Mouse (Mus musculus) liver, embryonic 13.5 days (tissue): ENCODE results near the gene Elof1. TPM values are rescaled to one million over a fixed set of nuclear protein-coding genes. Genes with fewer than 3 reads are reported as not detected.
"Not testable (repeated sequence)": the region's sequence is repeated elsewhere in the genome, so short reads cannot be mapped to it uniquely, and the experiment has no call there.

ENCODE experiments used
- ATAC-seq: fragments of 200-750 bp; cut with Nextera tagmentation; 2 replicates; pipeline ENCODE4 v1.8.0; 2017; ENCODE audit warnings: low read depth, mild to moderate bottlenecking, moderate number of reproducible peaks, moderate library complexity
- DNase-seq: peaks from one replicate; pipeline ENCODE4 v3.0.0; 2022
- H3K27ac ChIP-seq: fragments of 300-500 bp; sonication (generic); 2 replicates; pipeline ENCODE4 v1.5.1; 2015; ENCODE audit warnings: moderate library complexity, mild to moderate bottlenecking, inconsistent platforms
- H3K27me3 ChIP-seq: fragments of 300-500 bp; sonication (generic); 2 replicates; pipeline ENCODE4 v1.6.1; 2015; ENCODE audit warnings: mild to moderate bottlenecking, inconsistent platforms
- H3K36me3 ChIP-seq: fragments of 300-500 bp; sonication (generic); 2 replicates; pipeline ENCODE4 v1.6.1; 2015; ENCODE audit warnings: mild to moderate bottlenecking, inconsistent platforms
- H3K4me1 ChIP-seq: fragments of 300-500 bp; sonication (generic); replicated peaks from 2 replicates; pipeline ENCODE4 v1.6.1; 2015; ENCODE audit warnings: inconsistent platforms
- H3K4me2 ChIP-seq: fragments of 300-500 bp; sonication (generic); 2 replicates; pipeline ENCODE4 v1.6.1; 2015; ENCODE audit warnings: inconsistent platforms, mild to moderate bottlenecking, moderate library complexity
- H3K4me3 ChIP-seq: fragments of 300-500 bp; sonication (generic); replicated peaks from 2 replicates; pipeline ENCODE4 v1.5.1; 2015; ENCODE audit warnings: mild to moderate bottlenecking, inconsistent platforms
- H3K9ac ChIP-seq: fragments of 300-500 bp; sonication (generic); 2 replicates; pipeline ENCODE4 v1.6.1; 2015; ENCODE audit warnings: mild to moderate bottlenecking, inconsistent platforms
- H3K9me3 ChIP-seq: fragments of 300-500 bp; sonication (generic); replicated peaks from 2 replicates; pipeline ENCODE4 v1.6.1; 2016; ENCODE audit warnings: inconsistent platforms
- WGBS: fragments of 180-500 bp; shearing (Covaris S2); methylation state at CpG from one replicate; pipeline ENCODE4 v1.1.7; 2015; ENCODE audit not compliant: insufficient replicate concordance; 5-methylcytosine and 5-hydroxymethylcytosine counted together
- polyA plus RNA-seq: library from polyadenylated mRNA; unstranded; fragments of >200 nt; fragmentation: Nextera tagmentation; extraction: Ambion mirVana; gene quantifications from 2 replicates; pipeline ENCODE4 v1.2.1, GENCODE M21; 2015

Elof1 gene
- polyA plus RNA-seq, 1 experiment from 2014 or later, result 109 TPM

DNA sequence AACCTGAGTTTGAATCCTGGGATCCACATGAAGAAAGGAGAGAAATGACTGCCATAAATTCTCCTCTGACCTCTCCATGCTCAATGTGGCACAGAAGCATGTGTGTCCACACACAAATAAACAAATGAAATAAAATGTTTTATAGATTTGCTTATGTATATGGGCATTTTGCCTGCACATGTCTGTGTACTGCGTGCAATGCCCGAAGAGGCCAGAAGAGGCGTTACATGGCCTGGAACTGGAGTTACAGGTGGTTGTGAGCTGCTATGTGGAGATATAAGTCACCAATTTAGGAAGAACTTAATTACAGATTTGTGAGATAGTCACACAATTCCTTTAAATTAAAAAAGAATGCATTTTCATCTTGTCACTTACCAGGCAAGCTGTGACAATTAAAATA, 36.8 kb upstream of the Elof1 start:
- ATAC-seq, result no peak
- no peak overlapping the region for H3K4me2 ChIP-seq
- H3K9ac ChIP-seq, result no peak overlapping the region
- DNase-seq, result no peak
- H3K27me3 ChIP-seq, result no peaks in the 10 kb centered on the region
- 76% methylated on average over 3 of the region's 3 CpGs for WGBS
- H3K4me1 ChIP-seq, result peaks cover 35% of the 10 kb centered on the region
- peaks cover 12% of the 10 kb centered on the region; the same call in 1 of the 2 replicates for H3K36me3 ChIP-seq
- H3K9me3 ChIP-seq, result no peaks in the 10 kb centered on the region
- H3K4me3 ChIP-seq, result no peak overlapping the region
- H3K27ac ChIP-seq, result no peak overlapping the region

DNA sequence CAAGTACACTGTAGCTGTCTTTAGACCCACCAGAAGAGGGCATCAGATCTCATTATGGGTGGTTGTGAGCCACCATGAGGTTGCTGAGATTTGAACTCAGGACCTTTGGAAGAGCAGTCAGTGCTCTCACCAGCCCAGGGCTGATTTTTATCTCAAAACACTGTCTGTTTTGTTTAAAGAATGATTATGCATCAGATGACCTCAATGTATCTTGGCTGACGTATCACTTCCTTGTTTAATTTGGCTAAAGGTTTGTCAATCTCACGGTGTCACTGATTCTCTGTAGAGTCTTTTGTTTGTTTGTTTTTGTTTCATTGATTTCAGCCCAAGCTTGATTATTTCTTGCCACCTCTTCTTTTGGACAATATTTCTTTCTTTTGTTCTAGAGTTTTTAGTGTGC, 34.0 kb upstream of the Elof1 start:
- WGBS, result 74% methylated on average over 2 of the region's 2 CpGs
- H3K36me3 ChIP-seq, result no peaks in the 10 kb centered on the region
- H3K4me2 ChIP-seq, result no peak overlapping the region
- H3K27me3 ChIP-seq, result no peaks in the 10 kb centered on the region
- DNase-seq (no peak), ATAC-seq (no peak)
- no peaks in the 10 kb centered on the region for H3K9me3 ChIP-seq
- H3K27ac ChIP-seq, result no peak overlapping the region
- H3K4me1 ChIP-seq, result peaks cover 18% of the 10 kb centered on the region
- H3K9ac ChIP-seq, result no peak overlapping the region
- H3K4me3 ChIP-seq, result no peak overlapping the region

DNA sequence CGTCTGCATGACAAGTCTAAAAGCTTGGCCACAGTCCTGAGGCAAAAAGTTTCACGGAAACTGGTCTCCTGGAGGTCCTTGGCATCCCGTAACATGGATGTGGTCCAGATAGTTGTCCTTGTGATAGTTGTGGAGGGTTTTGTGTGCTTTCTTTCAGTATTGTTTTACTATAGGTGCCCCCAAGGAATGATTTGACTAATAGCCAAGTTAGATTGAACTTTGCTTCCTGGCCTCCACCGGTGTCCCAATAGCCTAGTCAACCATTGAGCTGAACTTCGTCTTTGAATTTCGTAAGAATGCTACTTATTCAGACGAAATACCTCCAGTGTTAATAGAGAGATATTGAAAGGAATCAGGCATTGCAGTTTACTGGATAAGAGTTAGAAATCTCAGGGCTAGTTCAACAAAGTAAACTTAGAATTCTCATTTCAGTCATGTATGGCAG, 33.3 kb upstream of the Elof1 start:
- H3K4me3 ChIP-seq, ATAC-seq, H3K27me3 ChIP-seq, H3K27ac ChIP-seq, H3K9me3 ChIP-seq, H3K36me3 ChIP-seq, H3K4me2 ChIP-seq, H3K9ac ChIP-seq, DNase-seq: not testable (repeated sequence)
- peaks cover 13% of the 10 kb centered on the region for H3K4me1 ChIP-seq
- 61% methylated on average over 7 of the region's 7 CpGs for WGBS

DNA sequence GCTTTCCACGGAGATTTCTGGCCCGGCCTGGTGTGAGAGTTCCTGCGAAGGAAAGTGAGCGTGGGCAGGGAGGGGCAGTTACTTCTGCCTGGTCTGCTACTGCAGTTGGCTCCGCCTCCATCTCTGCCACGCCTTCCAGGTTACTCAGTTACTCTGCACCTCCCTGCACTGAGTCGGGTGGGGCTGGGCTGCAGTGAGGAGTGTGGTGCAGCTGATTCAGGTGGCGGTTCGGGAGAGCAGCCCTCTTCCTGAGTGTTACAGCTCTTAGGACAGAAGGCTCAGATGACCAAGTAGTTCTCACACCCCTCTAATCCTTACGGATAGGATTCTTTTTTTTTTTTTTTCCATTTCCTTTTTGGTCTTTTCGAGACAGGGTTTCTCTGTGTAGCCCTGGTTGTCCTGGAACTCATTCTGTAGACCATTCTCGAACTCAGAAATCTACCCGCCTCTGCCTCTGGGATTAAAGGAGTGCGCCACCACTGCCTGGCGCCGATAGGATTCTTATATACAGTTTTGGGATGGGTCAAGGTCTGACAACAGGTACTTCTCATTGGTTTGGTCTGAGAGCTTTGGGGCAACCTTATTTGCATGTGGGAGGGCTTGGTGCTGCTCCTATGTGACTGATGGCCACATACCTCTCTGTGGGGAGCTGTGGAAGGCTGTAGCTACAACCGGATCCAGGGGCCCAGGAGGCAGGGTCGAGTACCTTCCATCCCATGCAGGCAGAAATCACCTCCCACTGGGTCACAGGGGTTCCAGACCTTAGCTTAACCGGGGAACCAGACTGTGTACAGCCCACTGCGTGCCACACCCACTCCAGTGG, 32.7 kb upstream of the Elof1 start:
- peak; percentile 91 for ATAC-seq
- 45% methylated on average over 20 of the region's 20 CpGs for WGBS
- peak; percentile 68 for DNase-seq
- Histone ChIP-seq H3K4me3 (no peak overlapping the region), H3K9ac (no peak overlapping the region), H3K27me3 (no peaks in the 10 kb centered on the region), H3K4me1 (peaks cover 13% of the 10 kb centered on the region), H3K27ac (no peak overlapping the region), H3K9me3 (no peaks in the 10 kb centered on the region), H3K36me3 (no peaks in the 10 kb centered on the region), H3K4me2 (0 out of 2 replicates have a peak overlapping the region, but pooled peaks have one; percentile 7)

DNA sequence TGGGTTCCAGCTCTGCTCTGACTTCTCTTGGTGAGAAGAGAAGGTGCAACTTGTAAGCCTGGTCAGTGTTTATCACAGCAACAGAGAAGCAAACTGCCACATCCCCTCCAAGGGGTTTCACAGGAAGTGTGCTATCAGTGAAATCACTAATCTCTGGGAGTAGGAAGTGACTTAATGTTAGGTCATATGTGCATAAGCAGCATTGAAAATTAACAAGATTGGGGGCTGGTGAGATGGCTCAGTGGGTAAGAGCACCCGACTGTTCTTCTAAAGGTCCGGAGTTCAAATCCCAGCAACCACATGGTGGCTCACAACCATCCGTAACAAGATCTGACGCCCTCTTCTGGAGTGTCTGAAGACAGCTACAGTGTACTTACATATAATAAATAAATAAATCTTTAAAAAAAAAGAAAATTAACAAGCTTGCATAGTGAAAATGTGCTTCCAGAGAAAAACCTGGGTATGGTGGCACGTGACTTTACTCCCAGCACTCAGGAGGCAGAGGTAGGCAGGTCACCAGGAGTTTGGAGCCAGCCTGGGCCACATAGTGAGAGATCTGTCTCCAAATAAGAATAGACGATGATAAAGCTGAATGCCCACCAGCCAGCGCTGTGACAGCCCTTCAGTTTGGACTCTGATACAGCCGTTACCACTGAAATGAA, 27.5 kb upstream of the Elof1 start:
- WGBS, result 60% methylated on average over 8 of the region's 8 CpGs
- ATAC-seq (no peak), DNase-seq (no peak)
- H3K27me3 ChIP-seq, result no peaks in the 10 kb centered on the region
- no peak overlapping the region for H3K27ac ChIP-seq
- no peaks in the 10 kb centered on the region for H3K36me3 ChIP-seq
- no peak overlapping the region for H3K9ac ChIP-seq
- H3K9me3 ChIP-seq, result no peaks in the 10 kb centered on the region
- peaks cover 7% of the 10 kb centered on the region for H3K4me1 ChIP-seq
- H3K4me3 ChIP-seq, result no peak overlapping the region
- no peak overlapping the region for H3K4me2 ChIP-seq

GRCm38 (mm10) chr9:22143108-22144037, 26.4 kb upstream of the Elof1 start:
- H3K36me3 ChIP-seq, result no peaks in the 10 kb centered on the region
- H3K9me3 ChIP-seq, result no peaks in the 10 kb centered on the region
- no peak overlapping the region for H3K27ac ChIP-seq
- ATAC-seq, result peak; percentile 66
- H3K4me3 ChIP-seq, result no peak overlapping the region
- no peak overlapping the region for H3K9ac ChIP-seq
- peak; percentile 77 for DNase-seq
- no peaks in the 10 kb centered on the region for H3K27me3 ChIP-seq
- 39% methylated on average over 17 of the region's 17 CpGs for WGBS
- no peak overlapping the region for H3K4me2 ChIP-seq
- H3K4me1 ChIP-seq, result peaks cover 3% of the 10 kb centered on the region

GRCm38 (mm10) chr9:22139746-22140145, 22.8 kb upstream of the Elof1 start:
- no peak overlapping the region for H3K9ac ChIP-seq
- 80% methylated on average over 5 of the region's 5 CpGs for WGBS
- no peaks in the 10 kb centered on the region for H3K9me3 ChIP-seq
- H3K4me3 ChIP-seq, result no peak overlapping the region
- no peak for DNase-seq
- H3K27ac ChIP-seq, result no peak overlapping the region
- no peaks in the 10 kb centered on the region for H3K36me3 ChIP-seq
- ATAC-seq, result no peak
- H3K4me1 ChIP-seq, result peaks cover 38% of the 10 kb centered on the region
- H3K27me3 ChIP-seq, result no peaks in the 10 kb centered on the region
- H3K4me2 ChIP-seq, result no peak overlapping the region

DNA sequence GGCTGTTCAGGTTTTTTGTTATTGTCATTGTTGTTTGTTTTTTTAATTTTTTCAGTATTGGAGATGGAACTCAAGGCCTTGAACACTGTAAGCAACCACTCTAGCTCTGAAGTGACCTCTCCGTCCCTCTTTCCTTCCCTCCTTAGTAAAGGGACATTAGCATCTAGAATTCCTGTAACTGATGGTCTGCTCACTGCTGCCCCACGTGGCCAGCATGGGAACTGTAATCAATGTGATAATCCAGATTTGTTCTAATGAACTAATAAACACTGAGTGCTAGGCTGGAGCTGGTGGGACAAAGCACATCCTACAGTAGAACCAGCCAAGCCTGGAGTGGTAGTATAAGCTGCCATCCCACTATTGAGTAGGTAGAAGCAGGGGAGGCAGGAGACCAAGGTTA, 21.5 kb upstream of the Elof1 start:
- no peak overlapping the region for H3K27ac ChIP-seq
- 25% methylated on average over 2 of the region's 2 CpGs for WGBS
- no peak for DNase-seq

GRCm38 (mm10) chr9:22136765-22137547, 20.0 kb upstream of the Elof1 start:
- Histone ChIP-seq H3K4me1 (peaks cover 63% of the 10 kb centered on the region), H3K4me2 (peak overlapping the region; percentile 99), H3K9ac (peak overlapping the region; percentile 91), H3K9me3 (no peaks in the 10 kb centered on the region), H3K36me3 (peaks cover 6% of the 10 kb centered on the region; the same call in 1 of the 2 replicates), H3K27me3 (no peaks in the 10 kb centered on the region), H3K4me3 (peak overlapping the region; percentile 75), H3K27ac (peak overlapping the region; percentile 96)
- WGBS, result 25% methylated on average over 23 of the region's 23 CpGs
- ATAC-seq (peak; percentile 30), DNase-seq (peak; percentile 54)

More for the DNA sequence above, 21.5 kb upstream of the Elof1 start:
- no peak overlapping the region for H3K9ac ChIP-seq
- peaks cover 48% of the 10 kb centered on the region for H3K4me1 ChIP-seq
- no peak overlapping the region for H3K4me2 ChIP-seq
- H3K9me3 ChIP-seq, result no peaks in the 10 kb centered on the region
- no peak overlapping the region for H3K4me3 ChIP-seq
- peaks cover 1% of the 10 kb centered on the region; the same call in 1 of the 2 replicates for H3K36me3 ChIP-seq
- H3K27me3 ChIP-seq, result no peaks in the 10 kb centered on the region
- ATAC-seq, result no peak

DNA sequence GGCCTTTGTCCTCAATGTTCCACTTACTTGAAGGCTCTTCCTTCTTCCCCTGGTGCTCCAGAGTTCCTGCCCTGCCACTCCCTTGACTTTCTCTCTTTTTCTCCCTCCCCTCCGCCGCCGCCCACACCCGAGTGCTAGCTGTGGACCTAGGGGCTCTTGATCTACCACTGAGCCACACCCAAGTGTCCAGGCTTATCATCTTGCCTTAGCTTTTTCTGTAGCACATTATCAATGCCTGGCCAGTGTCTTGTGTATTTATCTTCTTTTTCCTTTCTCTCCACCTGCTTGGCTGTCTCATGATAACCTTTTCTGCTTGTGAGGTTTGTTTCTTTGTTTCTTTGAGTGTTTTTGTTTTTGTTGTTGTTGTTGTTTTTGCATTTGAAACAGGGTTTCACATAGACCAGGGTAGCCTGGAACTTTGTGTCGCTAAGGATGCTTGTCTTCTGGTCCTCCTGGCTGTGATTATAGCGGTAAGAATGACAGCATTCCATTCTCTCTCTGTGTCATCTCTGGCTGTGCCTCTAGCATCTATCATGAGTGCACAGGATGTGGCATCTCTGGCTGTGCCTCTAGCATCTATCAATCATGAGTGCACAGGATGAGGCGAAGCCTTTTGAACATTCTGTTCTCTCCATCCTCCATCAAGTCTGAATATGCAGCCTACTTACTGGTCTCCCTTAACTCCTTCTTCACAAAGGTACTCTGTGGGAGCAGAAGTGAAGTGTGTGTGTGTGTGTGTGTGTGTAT, 18.8 kb upstream of the Elof1 start, which contains the start of gene Acp5:
Gene Acp5, minus strand, starts transcription at position 68 of the 747 bp plus-strand sequence.
- 21% methylated on average over 7 of the region's 7 CpGs for WGBS
- Histone ChIP-seq H3K4me3 (peak within 1 kb of the TSS; percentile 75), H3K4me1 (peaks cover 74% of the 10 kb centered on the region)

More for the DNA sequence above, 18.8 kb upstream of the Elof1 start, which contains the start of gene Acp5:
- peak within 1 kb of the TSS; percentile 91 for H3K9ac ChIP-seq
- peak within 1 kb of the TSS; percentile 99 for H3K4me2 ChIP-seq
- H3K36me3 ChIP-seq, result peaks cover 17% of the 10 kb centered on the region
- ATAC-seq (peak; percentile 84), DNase-seq (peak; percentile 87)
- peak within 1 kb of the TSS; percentile 96 for H3K27ac ChIP-seq
- H3K27me3 ChIP-seq, result no peaks in the 10 kb centered on the region
- H3K9me3 ChIP-seq, result no peaks in the 10 kb centered on the region
